Mouse (Mus musculus): ENCODE data around the gene Edar. TPM values are rescaled to one million over a fixed set of nuclear protein-coding genes. Genes with fewer than 3 reads are reported as not detected.

Gene Edar
- polyA plus RNA-seq, 1 experiment, result not detected

GRCm38 (mm10) chr10:58652418-58653394 lies 22.7 kb downstream of the Edar start:
- no peaks in the 10 kb centered on the region for H3K4me1 ChIP-seq (ENCODE audit: control insufficient read depth)
- peaks cover under 1% of the 10 kb centered on the region; the same call in 1 of the 2 replicates for H3K9me3 ChIP-seq (ENCODE audit: control insufficient read depth, low read length)
- TF ChIP-seq GATA1 (IDR thresholded peaks at IDR 0.05; ENCODE audit: low read length), result no peak
- no peak for TF ChIP-seq TAL1 (IDR thresholded peaks at IDR 0.05; ENCODE audit: low read length)
- H3K4me3 ChIP-seq (replicated peaks), result no peak overlapping the region
- H3K27me3 ChIP-seq (ENCODE audit: control insufficient read depth), result peaks cover 15% of the 10 kb centered on the region
- H3K36me3 ChIP-seq (ENCODE audit: control insufficient read depth), result no peaks in the 10 kb centered on the region

GRCm38 (mm10) chr10:58652045-58652417 lies 23.4 kb downstream of the Edar start:
- H3K4me3 ChIP-seq (replicated peaks), result no peak overlapping the region
- TF ChIP-seq GATA1 (IDR thresholded peaks at IDR 0.05; ENCODE audit: low read length) (no peak), TAL1 (IDR thresholded peaks at IDR 0.05; ENCODE audit: low read length) (no peak)

GRCm38 (mm10) chr10:58651270-58652042 lies 24.0 kb downstream of the Edar start:
- Histone ChIP-seq H3K4me3 (replicated peaks) (no peak overlapping the region), H3K4me1 (ENCODE audit: control insufficient read depth) (no peaks in the 10 kb centered on the region), H3K9me3 (ENCODE audit: control insufficient read depth, low read length) (peaks cover 2% of the 10 kb centered on the region; the same call in 1 of the 2 replicates), H3K36me3 (ENCODE audit: control insufficient read depth) (no peaks in the 10 kb centered on the region), H3K27me3 (ENCODE audit: control insufficient read depth) (peaks cover 15% of the 10 kb centered on the region)
- TF ChIP-seq GATA1 (IDR thresholded peaks at IDR 0.05; ENCODE audit: low read length) (no peak), TAL1 (IDR thresholded peaks at IDR 0.05; ENCODE audit: low read length) (no peak)

More at GRCm38 (mm10) chr10:58652045-58652417, 23.4 kb downstream of the Edar start:
- H3K4me1 ChIP-seq (ENCODE audit: control insufficient read depth), result no peaks in the 10 kb centered on the region
- H3K27me3 ChIP-seq (ENCODE audit: control insufficient read depth), result peaks cover 15% of the 10 kb centered on the region
- H3K9me3 ChIP-seq (ENCODE audit: control insufficient read depth, low read length), result peaks cover 2% of the 10 kb centered on the region; the same call in 1 of the 2 replicates
- H3K36me3 ChIP-seq (ENCODE audit: control insufficient read depth), result no peaks in the 10 kb centered on the region

- TF ChIP-seq TAL1 (IDR thresholded peaks at IDR 0.05; ENCODE audit: low read length) (no peak), GATA1 (IDR thresholded peaks at IDR 0.05; ENCODE audit: low read length) (no peak)
- Histone ChIP-seq H3K4me3 (replicated peaks) (no peak overlapping the region), H3K27me3 (ENCODE audit: control insufficient read depth) (peaks cover 15% of the 10 kb centered on the region), H3K4me1 (ENCODE audit: control insufficient read depth) (no peaks in the 10 kb centered on the region), H3K9me3 (ENCODE audit: control insufficient read depth, low read length) (peaks cover 2% of the 10 kb centered on the region; the same call in 1 of the 2 replicates), H3K36me3 (ENCODE audit: control insufficient read depth) (no peaks in the 10 kb centered on the region)
These were observed 26.7 kb downstream of the Edar start for GRCm38 (mm10) chr10:58648787-58649186.

- H3K4me3 ChIP-seq (replicated peaks), result no peak overlapping the region
- no peak for TF ChIP-seq TAL1 (IDR thresholded peaks at IDR 0.05; ENCODE audit: low read length)
- TF ChIP-seq GATA1 (IDR thresholded peaks at IDR 0.05; ENCODE audit: low read length), result no peak
- H3K4me1 ChIP-seq (ENCODE audit: control insufficient read depth), result no peaks in the 10 kb centered on the region
- H3K27me3 ChIP-seq (ENCODE audit: control insufficient read depth), result no peaks in the 10 kb centered on the region
- H3K9me3 ChIP-seq (ENCODE audit: control insufficient read depth, low read length), result peaks cover 2% of the 10 kb centered on the region; the same call in 1 of the 2 replicates
- H3K36me3 ChIP-seq (ENCODE audit: control insufficient read depth), result no peaks in the 10 kb centered on the region
These were observed 30.8 kb downstream of the Edar start for GRCm38 (mm10) chr10:58644671-58645070.

GRCm38 (mm10) chr10:58644194-58644593 lies 31.3 kb downstream of the Edar start:
- peaks cover 2% of the 10 kb centered on the region; the same call in 1 of the 2 replicates for H3K9me3 ChIP-seq (ENCODE audit: control insufficient read depth, low read length)
- H3K4me1 ChIP-seq (ENCODE audit: control insufficient read depth), result no peaks in the 10 kb centered on the region
- TF ChIP-seq TAL1 (IDR thresholded peaks at IDR 0.05; ENCODE audit: low read length), result no peak
- TF ChIP-seq GATA1 (IDR thresholded peaks at IDR 0.05; ENCODE audit: low read length), result no peak
- H3K36me3 ChIP-seq (ENCODE audit: control insufficient read depth), result no peaks in the 10 kb centered on the region
- no peak overlapping the region for H3K4me3 ChIP-seq (replicated peaks)
- no peaks in the 10 kb centered on the region for H3K27me3 ChIP-seq (ENCODE audit: control insufficient read depth)

- H3K9me3 ChIP-seq (ENCODE audit: control insufficient read depth, low read length), result peaks cover 2% of the 10 kb centered on the region; the same call in 1 of the 2 replicates
- H3K27me3 ChIP-seq (ENCODE audit: control insufficient read depth), result no peaks in the 10 kb centered on the region
- no peaks in the 10 kb centered on the region for H3K36me3 ChIP-seq (ENCODE audit: control insufficient read depth)
- TF ChIP-seq TAL1 (IDR thresholded peaks at IDR 0.05; ENCODE audit: low read length) (no peak), GATA1 (IDR thresholded peaks at IDR 0.05; ENCODE audit: low read length) (no peak)
- no peak overlapping the region for H3K4me3 ChIP-seq (replicated peaks)
- H3K4me1 ChIP-seq (ENCODE audit: control insufficient read depth), result no peaks in the 10 kb centered on the region
These were observed 32.5 kb downstream of the Edar start for GRCm38 (mm10) chr10:58643001-58643400.

GRCm38 (mm10) chr10:58641631-58642030 lies 33.8 kb downstream of the Edar start:
- no peaks in the 10 kb centered on the region for H3K27me3 ChIP-seq (ENCODE audit: control insufficient read depth)
- no peak overlapping the region for H3K4me3 ChIP-seq (replicated peaks)
- H3K36me3 ChIP-seq (ENCODE audit: control insufficient read depth), result no peaks in the 10 kb centered on the region
- TF ChIP-seq GATA1 (IDR thresholded peaks at IDR 0.05; ENCODE audit: low read length) (no peak), TAL1 (IDR thresholded peaks at IDR 0.05; ENCODE audit: low read length) (no peak)
- H3K9me3 ChIP-seq (ENCODE audit: control insufficient read depth, low read length), result no peaks in the 10 kb centered on the region
- H3K4me1 ChIP-seq (ENCODE audit: control insufficient read depth), result no peaks in the 10 kb centered on the region
